Mouse (Mus musculus): ENCODE measurements at regions not wholly inside any gene's neighbourhood (a gene's known extent, or its start where the extent isn't known, plus 50 kb on each side); places are given as distances from the start of the nearest gene placed in this dataset.

DNA sequence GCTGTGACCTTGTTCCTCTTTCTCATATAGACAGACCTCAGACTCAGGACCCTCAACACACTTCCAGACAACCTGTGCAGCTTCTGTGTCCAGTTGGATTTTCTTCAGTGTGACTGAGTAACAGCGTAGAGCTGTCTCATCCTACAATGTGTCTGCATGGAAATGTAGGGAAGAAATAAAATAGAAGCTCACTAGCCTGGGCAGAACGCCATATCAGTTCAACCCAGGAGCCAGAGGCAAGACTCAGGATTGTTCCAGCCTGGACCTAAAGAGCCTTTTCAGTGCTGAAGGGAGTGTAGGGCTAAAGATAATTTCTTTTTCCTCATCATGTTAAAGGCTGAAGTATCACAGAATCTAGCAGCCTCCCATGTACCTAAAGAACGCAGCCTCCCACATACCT, 88.9 kb downstream of the H2al1j start:
- Histone ChIP-seq H3K9ac (replicated peaks; ENCODE audit: low read length, poor library complexity, severe bottlenecking) (no peak overlapping the region), H3K4me2 (ENCODE audit: low read depth, low read length, poor library complexity, severe bottlenecking) (no peak overlapping the region), H3K36me3 (ENCODE audit: insufficient read depth, low read length) (no peaks in the 10 kb centered on the region), H3K27ac (ENCODE audit: low read depth, low read length) (no peak overlapping the region), H3K27me3 (ENCODE audit: insufficient read depth, low read length) (no peaks in the 10 kb centered on the region; the same call in 1 of the 2 replicates), H3K4me1 (ENCODE audit: insufficient read depth, low read length) (no peaks in the 10 kb centered on the region), H3K4me3 (ENCODE audit: low read depth, low read length) (no peak overlapping the region), H3K9me3 (ENCODE audit: low read length) (no peaks in the 10 kb centered on the region)
- TF ChIP-seq CTCF (IDR thresholded peaks at IDR 0.05) = no peak
- DNase-seq (ENCODE audit: low spot score) = no peak
- no peak for ATAC-seq (ENCODE audit: low FRiP score)
- WGBS = 75% methylated on average over 3 of the region's 3 CpGs

DNA sequence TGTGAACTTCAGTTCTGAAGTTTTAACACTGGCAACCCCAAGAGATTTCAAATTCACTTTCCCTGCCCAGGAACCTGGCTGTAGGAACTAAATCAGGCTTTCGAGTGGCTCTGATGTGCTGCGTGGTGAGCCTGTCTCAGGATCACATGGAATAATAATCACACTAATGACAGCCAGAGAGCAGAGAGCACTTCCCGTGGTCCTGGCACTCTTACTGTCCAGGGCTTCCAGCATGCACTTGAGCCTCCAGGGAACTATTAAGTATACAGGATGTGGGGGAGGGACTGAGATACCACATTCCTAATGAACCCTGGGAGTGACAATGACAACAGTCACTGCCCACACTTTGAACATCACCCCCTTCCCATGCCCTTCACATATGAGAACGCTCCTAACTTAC, 90.2 kb downstream of the H2al1j start:
- H3K9me3 ChIP-seq (ENCODE audit: low read length) = no peaks in the 10 kb centered on the region
- DNase-seq (ENCODE audit: low spot score) (no peak), ATAC-seq (ENCODE audit: low FRiP score) (no peak)
- H3K4me3 ChIP-seq (ENCODE audit: low read depth, low read length) = no peak overlapping the region
- no peak for TF ChIP-seq CTCF (IDR thresholded peaks at IDR 0.05)
- H3K27ac ChIP-seq (ENCODE audit: low read depth, low read length) = no peak overlapping the region
- H3K4me1 ChIP-seq (ENCODE audit: insufficient read depth, low read length) = no peaks in the 10 kb centered on the region
- no peaks in the 10 kb centered on the region; the same call in 1 of the 2 replicates for H3K27me3 ChIP-seq (ENCODE audit: insufficient read depth, low read length)
- H3K36me3 ChIP-seq (ENCODE audit: insufficient read depth, low read length) = no peaks in the 10 kb centered on the region
- H3K4me2 ChIP-seq (ENCODE audit: low read depth, low read length, poor library complexity, severe bottlenecking) = no peak overlapping the region
- 54% methylated on average over 4 of the region's 4 CpGs for WGBS
- no peak overlapping the region for H3K9ac ChIP-seq (replicated peaks; ENCODE audit: low read length, poor library complexity, severe bottlenecking)

DNA sequence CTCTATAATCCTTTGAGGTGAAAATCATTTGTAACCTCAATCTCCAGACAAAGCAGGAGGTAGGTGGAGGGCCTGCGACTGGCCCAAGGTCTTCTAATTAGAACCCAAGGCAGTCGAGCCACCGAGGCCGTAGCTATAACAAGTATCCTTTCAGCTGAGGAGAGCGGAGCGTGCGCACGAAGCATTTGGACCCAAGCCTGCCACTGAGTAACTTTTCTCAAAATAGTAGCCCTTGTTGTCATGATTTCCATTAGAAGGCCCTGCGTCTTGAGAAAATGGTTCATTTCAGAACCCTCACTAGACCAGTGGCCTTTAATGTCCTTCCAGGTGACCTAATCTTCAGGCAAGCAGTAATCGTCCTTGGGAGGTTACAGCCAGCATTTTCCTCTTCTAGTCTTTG, 90.6 kb downstream of the H2al1j start:
- Histone ChIP-seq H3K9ac (replicated peaks; ENCODE audit: low read length, poor library complexity, severe bottlenecking) (no peak overlapping the region), H3K27me3 (ENCODE audit: insufficient read depth, low read length) (no peaks in the 10 kb centered on the region; the same call in 1 of the 2 replicates), H3K4me1 (ENCODE audit: insufficient read depth, low read length) (no peaks in the 10 kb centered on the region), H3K27ac (ENCODE audit: low read depth, low read length) (no peak overlapping the region), H3K4me2 (ENCODE audit: low read depth, low read length, poor library complexity, severe bottlenecking) (no peak overlapping the region), H3K36me3 (ENCODE audit: insufficient read depth, low read length) (no peaks in the 10 kb centered on the region), H3K4me3 (ENCODE audit: low read depth, low read length) (no peak overlapping the region), H3K9me3 (ENCODE audit: low read length) (no peaks in the 10 kb centered on the region)
- ATAC-seq (ENCODE audit: low FRiP score) (no peak), DNase-seq (ENCODE audit: low spot score) (no peak)
- 85% methylated on average over 10 of the region's 10 CpGs for WGBS
- TF ChIP-seq CTCF (IDR thresholded peaks at IDR 0.05) = no peak

DNA sequence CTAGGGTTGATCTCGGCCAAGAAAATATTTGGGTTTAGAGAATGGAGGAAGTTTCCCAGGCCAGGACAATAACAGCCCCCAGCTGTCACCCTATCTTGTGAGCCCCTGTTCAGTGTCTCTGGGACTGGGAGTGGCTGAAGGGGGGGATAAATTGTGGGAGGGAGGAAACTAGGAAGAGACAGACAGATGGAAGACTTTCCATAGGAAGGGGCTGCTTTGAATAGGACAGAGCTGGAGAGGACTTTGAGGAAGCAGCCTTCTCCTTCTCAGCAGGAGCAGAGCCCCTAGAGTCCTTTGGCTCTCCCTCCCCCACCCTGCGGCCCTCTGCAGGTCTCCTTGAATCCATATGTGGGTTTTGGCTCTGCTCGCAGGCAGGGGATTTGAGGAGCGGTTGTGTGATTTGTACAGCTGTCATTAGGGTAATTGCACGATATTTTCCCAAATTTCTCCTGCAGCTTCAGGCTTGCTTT, 91.6 kb downstream of the H2al1j start:
- Histone ChIP-seq H3K9me3 (ENCODE audit: low read length) (no peaks in the 10 kb centered on the region), H3K27me3 (ENCODE audit: insufficient read depth, low read length) (no peaks in the 10 kb centered on the region), H3K4me1 (ENCODE audit: insufficient read depth, low read length) (no peaks in the 10 kb centered on the region), H3K27ac (ENCODE audit: low read depth, low read length) (no peak overlapping the region), H3K36me3 (ENCODE audit: insufficient read depth, low read length) (no peaks in the 10 kb centered on the region), H3K9ac (replicated peaks; ENCODE audit: low read length, poor library complexity, severe bottlenecking) (no peak overlapping the region), H3K4me2 (ENCODE audit: low read depth, low read length, poor library complexity, severe bottlenecking) (no peak overlapping the region), H3K4me3 (ENCODE audit: low read depth, low read length) (no peak overlapping the region)
- TF ChIP-seq CTCF (IDR thresholded peaks at IDR 0.05) = no peak
- ATAC-seq (ENCODE audit: low FRiP score) (no peak), DNase-seq (ENCODE audit: low spot score) (no peak)
- WGBS = 69% methylated on average over 4 of the region's 5 CpGs

DNA sequence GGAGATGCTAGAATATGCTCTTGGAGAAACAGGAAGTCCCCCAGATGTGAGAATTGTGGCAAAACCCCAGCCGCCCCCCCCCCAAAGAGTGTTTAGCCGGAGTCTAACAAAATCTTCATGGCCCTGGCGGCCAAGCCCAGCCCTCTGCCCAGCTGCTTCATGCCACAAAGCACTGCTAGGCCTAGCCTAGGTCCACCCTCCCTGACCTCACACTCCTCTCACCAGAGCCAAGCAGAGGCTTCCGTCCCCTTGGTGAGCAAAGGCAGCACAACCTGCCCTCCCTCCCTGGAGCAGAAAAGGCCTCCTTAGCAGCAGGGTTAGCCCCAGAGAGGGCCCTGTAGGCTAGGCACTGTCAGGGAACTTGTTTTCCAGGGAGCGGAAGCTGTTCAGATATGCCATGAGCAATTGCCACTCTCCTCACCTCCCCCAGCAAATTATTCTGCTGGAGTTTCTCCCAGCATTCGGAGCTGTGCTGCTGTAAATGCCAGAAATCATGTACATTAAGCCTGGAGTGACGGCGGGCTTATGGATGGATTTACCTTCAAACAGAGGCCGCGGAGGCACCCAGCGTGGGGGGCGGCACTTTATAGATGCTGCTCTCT, 104.9 kb downstream of the H2al1j start:
- H3K4me3 ChIP-seq (ENCODE audit: low read depth, low read length) = no peak overlapping the region
- no peak overlapping the region for H3K9ac ChIP-seq (replicated peaks; ENCODE audit: low read length, poor library complexity, severe bottlenecking)
- no peak overlapping the region for H3K27ac ChIP-seq (ENCODE audit: low read depth, low read length)
- no peaks in the 10 kb centered on the region for H3K36me3 ChIP-seq (ENCODE audit: insufficient read depth, low read length)
- no peak for DNase-seq (ENCODE audit: low spot score)
- H3K4me1 ChIP-seq (ENCODE audit: insufficient read depth, low read length) = no peaks in the 10 kb centered on the region
- no peak for ATAC-seq (ENCODE audit: low FRiP score)
- TF ChIP-seq CTCF (IDR thresholded peaks at IDR 0.05) = no peak
- H3K9me3 ChIP-seq (ENCODE audit: low read length) = no peaks in the 10 kb centered on the region
- 56% methylated on average over 12 of the region's 12 CpGs for WGBS
- H3K27me3 ChIP-seq (ENCODE audit: insufficient read depth, low read length) = peaks cover 6% of the 10 kb centered on the region; the same call in 1 of the 2 replicates
- H3K4me2 ChIP-seq (ENCODE audit: low read depth, low read length, poor library complexity, severe bottlenecking) = no peak overlapping the region

DNA sequence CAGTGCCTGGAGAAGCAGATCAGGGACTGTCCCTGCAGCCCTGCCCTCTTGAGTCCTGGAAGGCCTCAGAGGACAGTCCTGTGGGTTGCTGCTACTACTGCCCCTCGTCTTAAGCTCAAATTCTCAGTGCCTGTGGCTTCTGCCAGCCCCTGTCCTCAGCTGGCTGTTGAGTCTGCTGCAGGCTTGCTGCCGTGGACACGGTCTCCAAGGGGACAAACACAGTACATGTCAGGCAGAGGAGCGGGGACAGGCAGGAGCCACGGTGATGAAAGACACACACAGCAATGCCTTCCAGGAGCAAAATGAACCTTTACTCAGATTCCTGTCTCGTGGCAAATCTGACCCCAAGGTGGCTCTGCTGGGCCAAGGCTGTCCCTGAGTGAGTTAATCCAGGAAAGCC, 107.7 kb downstream of the H2al1j start:
- TF ChIP-seq CTCF (IDR thresholded peaks at IDR 0.05) = no peak
- WGBS = 40% methylated on average over 6 of the region's 6 CpGs
- H3K9me3 ChIP-seq (ENCODE audit: low read length) = no peaks in the 10 kb centered on the region
- ATAC-seq (ENCODE audit: low FRiP score) (no peak), DNase-seq (ENCODE audit: low spot score) (no peak)
- no peak overlapping the region for H3K4me3 ChIP-seq (ENCODE audit: low read depth, low read length)
- H3K4me2 ChIP-seq (ENCODE audit: low read depth, low read length, poor library complexity, severe bottlenecking) = no peak overlapping the region
- no peaks in the 10 kb centered on the region for H3K27me3 ChIP-seq (ENCODE audit: insufficient read depth, low read length)
- H3K9ac ChIP-seq (replicated peaks; ENCODE audit: low read length, poor library complexity, severe bottlenecking) = no peak overlapping the region
- no peaks in the 10 kb centered on the region for H3K36me3 ChIP-seq (ENCODE audit: insufficient read depth, low read length)
- no peak overlapping the region for H3K27ac ChIP-seq (ENCODE audit: low read depth, low read length)
- H3K4me1 ChIP-seq (ENCODE audit: insufficient read depth, low read length) = no peaks in the 10 kb centered on the region

All from midbrain, postnatal 0 days (tissue).